Mouse (Mus musculus): ENCODE results near the gene Tmtc2. TPM values are rescaled to one million over a fixed set of nuclear protein-coding genes. Genes with fewer than 3 reads are reported as not detected.
A peak's percentile ranks its signal among the peaks of the same experiment; 100 is the strongest.

Tmtc2 gene
- polyA plus RNA-seq, 1 experiment from 2014 or later, result 6.2 TPM

GRCm38 (mm10) chr10:105399316-105399715 is 174.9 kb downstream of the Tmtc2 start:
- 75% methylated on average over 5 of the region's 5 CpGs for WGBS
- Histone ChIP-seq H3K4me1 (ENCODE audit: control insufficient read depth, insufficient read depth, low read length) (no peaks in the 10 kb centered on the region), H3K9ac (ENCODE audit: low read length) (no peak overlapping the region), H3K27ac (ENCODE audit: low read depth, low read length) (no peak overlapping the region), H3K27me3 (ENCODE audit: control insufficient read depth, insufficient read depth, low read length) (no peaks in the 10 kb centered on the region), H3K9me3 (ENCODE audit: control insufficient read depth, low read length) (no peaks in the 10 kb centered on the region), H3K36me3 (ENCODE audit: control insufficient read depth, insufficient read depth, low read length) (no peaks in the 10 kb centered on the region), H3K4me2 (ENCODE audit: low read depth) (no peak overlapping the region), H3K4me3 (ENCODE audit: low read depth, low read length) (no peak overlapping the region)
- ATAC-seq (ENCODE audit: insufficient read depth, low FRiP score, low TSS enrichment) (no peak), DNase-seq (ENCODE audit: low spot score) (no peak)

GRCm38 (mm10) chr10:105384065-105384464 is 190.2 kb downstream of the Tmtc2 start:
- ATAC-seq (ENCODE audit: insufficient read depth, low FRiP score, low TSS enrichment) (no peak), DNase-seq (ENCODE audit: low spot score) (no peak)
- H3K27ac ChIP-seq (ENCODE audit: low read depth, low read length), result no peak overlapping the region
- H3K27me3 ChIP-seq (ENCODE audit: control insufficient read depth, insufficient read depth, low read length), result no peaks in the 10 kb centered on the region
- WGBS, result 89% methylated on average over 4 of the region's 4 CpGs
- no peaks in the 10 kb centered on the region; the same call in 1 of the 2 replicates for H3K4me1 ChIP-seq (ENCODE audit: control insufficient read depth, insufficient read depth, low read length)
- H3K4me3 ChIP-seq (ENCODE audit: low read depth, low read length), result no peak overlapping the region
- no peak overlapping the region for H3K4me2 ChIP-seq (ENCODE audit: low read depth)
- H3K9ac ChIP-seq (ENCODE audit: low read length), result no peak overlapping the region
- H3K9me3 ChIP-seq (ENCODE audit: control insufficient read depth, low read length), result no peaks in the 10 kb centered on the region
- H3K36me3 ChIP-seq (ENCODE audit: control insufficient read depth, insufficient read depth, low read length), result no peaks in the 10 kb centered on the region

- no peaks in the 10 kb centered on the region for H3K9me3 ChIP-seq (ENCODE audit: control insufficient read depth, low read length)
Observed at GRCm38 (mm10) chr10:105381705-105382104, 192.5 kb downstream of the Tmtc2 start.

GRCm38 (mm10) chr10:105381202-105381601 is 193.0 kb downstream of the Tmtc2 start:
- WGBS, result 57% methylated on average over 5 of the region's 5 CpGs
- DNase-seq (ENCODE audit: low spot score), result no peak

More at GRCm38 (mm10) chr10:105381705-105382104, 192.5 kb downstream of the Tmtc2 start:
- no peak overlapping the region for H3K27ac ChIP-seq (ENCODE audit: low read depth, low read length)
- H3K4me1 ChIP-seq (ENCODE audit: control insufficient read depth, insufficient read depth, low read length), result no peaks in the 10 kb centered on the region; the same call in 1 of the 2 replicates
- H3K4me3 ChIP-seq (ENCODE audit: low read depth, low read length), result no peak overlapping the region
- H3K4me2 ChIP-seq (ENCODE audit: low read depth), result no peak overlapping the region
- H3K9ac ChIP-seq (ENCODE audit: low read length), result no peak overlapping the region
- WGBS, result 89% methylated on average over 1 of the region's 1 CpGs
- no peak for ATAC-seq (ENCODE audit: insufficient read depth, low FRiP score, low TSS enrichment)
- H3K27me3 ChIP-seq (ENCODE audit: control insufficient read depth, insufficient read depth, low read length), result no peaks in the 10 kb centered on the region
- DNase-seq (ENCODE audit: low spot score), result no peak
- H3K36me3 ChIP-seq (ENCODE audit: control insufficient read depth, insufficient read depth, low read length), result no peaks in the 10 kb centered on the region

GRCm38 (mm10) chr10:105380584-105380983 is 193.7 kb downstream of the Tmtc2 start:
- Histone ChIP-seq H3K4me1 (ENCODE audit: control insufficient read depth, insufficient read depth, low read length) (no peaks in the 10 kb centered on the region; the same call in 1 of the 2 replicates), H3K4me2 (ENCODE audit: low read depth) (no peak overlapping the region), H3K4me3 (ENCODE audit: low read depth, low read length) (no peak overlapping the region), H3K9me3 (ENCODE audit: control insufficient read depth, low read length) (no peaks in the 10 kb centered on the region), H3K36me3 (ENCODE audit: control insufficient read depth, insufficient read depth, low read length) (no peaks in the 10 kb centered on the region), H3K27ac (ENCODE audit: low read depth, low read length) (no peak overlapping the region), H3K9ac (ENCODE audit: low read length) (no peak overlapping the region), H3K27me3 (ENCODE audit: control insufficient read depth, insufficient read depth, low read length) (no peaks in the 10 kb centered on the region)
- peak; percentile 25 for DNase-seq (ENCODE audit: low spot score)
- ATAC-seq (ENCODE audit: insufficient read depth, low FRiP score, low TSS enrichment), result peak; percentile 58
- 55% methylated on average over 7 of the region's 7 CpGs for WGBS

More at GRCm38 (mm10) chr10:105381202-105381601, 193.0 kb downstream of the Tmtc2 start:
- Histone ChIP-seq H3K4me2 (ENCODE audit: low read depth) (no peak overlapping the region), H3K36me3 (ENCODE audit: control insufficient read depth, insufficient read depth, low read length) (no peaks in the 10 kb centered on the region), H3K4me3 (ENCODE audit: low read depth, low read length) (no peak overlapping the region), H3K9me3 (ENCODE audit: control insufficient read depth, low read length) (no peaks in the 10 kb centered on the region), H3K4me1 (ENCODE audit: control insufficient read depth, insufficient read depth, low read length) (no peaks in the 10 kb centered on the region; the same call in 1 of the 2 replicates), H3K27ac (ENCODE audit: low read depth, low read length) (no peak overlapping the region), H3K27me3 (ENCODE audit: control insufficient read depth, insufficient read depth, low read length) (no peaks in the 10 kb centered on the region), H3K9ac (ENCODE audit: low read length) (no peak overlapping the region)
- ATAC-seq (ENCODE audit: insufficient read depth, low FRiP score, low TSS enrichment), result no peak

- WGBS, result 96% methylated on average over 2 of the region's 2 CpGs
Observed at GRCm38 (mm10) chr10:105377711-105378110, 196.5 kb downstream of the Tmtc2 start.

GRCm38 (mm10) chr10:105373265-105373664 is 201.0 kb downstream of the Tmtc2 start:
- H3K27ac ChIP-seq (ENCODE audit: low read depth, low read length), result no peak overlapping the region
- H3K4me3 ChIP-seq (ENCODE audit: low read depth, low read length), result no peak overlapping the region
- no peaks in the 10 kb centered on the region for H3K27me3 ChIP-seq (ENCODE audit: control insufficient read depth, insufficient read depth, low read length)
- no peaks in the 10 kb centered on the region for H3K36me3 ChIP-seq (ENCODE audit: control insufficient read depth, insufficient read depth, low read length)
- H3K9me3 ChIP-seq (ENCODE audit: control insufficient read depth, low read length), result no peaks in the 10 kb centered on the region; the same call in 1 of the 2 replicates
- H3K4me2 ChIP-seq (ENCODE audit: low read depth), result no peak overlapping the region
- no peak for ATAC-seq (ENCODE audit: insufficient read depth, low FRiP score, low TSS enrichment)
- DNase-seq (ENCODE audit: low spot score), result no peak
- WGBS, result 91% methylated on average over 8 of the region's 8 CpGs
- H3K4me1 ChIP-seq (ENCODE audit: control insufficient read depth, insufficient read depth, low read length), result no peaks in the 10 kb centered on the region
- H3K9ac ChIP-seq (ENCODE audit: low read length), result no peak overlapping the region

More at GRCm38 (mm10) chr10:105377711-105378110, 196.5 kb downstream of the Tmtc2 start:
- Histone ChIP-seq H3K4me2 (ENCODE audit: low read depth) (no peak overlapping the region), H3K27ac (ENCODE audit: low read depth, low read length) (no peak overlapping the region), H3K36me3 (ENCODE audit: control insufficient read depth, insufficient read depth, low read length) (no peaks in the 10 kb centered on the region), H3K9ac (ENCODE audit: low read length) (no peak overlapping the region), H3K4me3 (ENCODE audit: low read depth, low read length) (no peak overlapping the region), H3K4me1 (ENCODE audit: control insufficient read depth, insufficient read depth, low read length) (no peaks in the 10 kb centered on the region; the same call in 1 of the 2 replicates), H3K9me3 (ENCODE audit: control insufficient read depth, low read length) (no peaks in the 10 kb centered on the region), H3K27me3 (ENCODE audit: control insufficient read depth, insufficient read depth, low read length) (no peaks in the 10 kb centered on the region)
- DNase-seq (ENCODE audit: low spot score) (no peak), ATAC-seq (ENCODE audit: insufficient read depth, low FRiP score, low TSS enrichment) (no peak)

GRCm38 (mm10) chr10:105368242-105368641 is 206.0 kb downstream of the Tmtc2 start:
- no peak overlapping the region for H3K27ac ChIP-seq (ENCODE audit: low read depth, low read length)
- WGBS, result 89% methylated on average over 8 of the region's 8 CpGs
- no peaks in the 10 kb centered on the region for H3K4me1 ChIP-seq (ENCODE audit: control insufficient read depth, insufficient read depth, low read length)
- H3K9me3 ChIP-seq (ENCODE audit: control insufficient read depth, low read length), result no peaks in the 10 kb centered on the region; the same call in 1 of the 2 replicates
- H3K4me2 ChIP-seq (ENCODE audit: low read depth), result no peak overlapping the region
- no peak overlapping the region for H3K4me3 ChIP-seq (ENCODE audit: low read depth, low read length)
- no peak overlapping the region for H3K9ac ChIP-seq (ENCODE audit: low read length)
- H3K27me3 ChIP-seq (ENCODE audit: control insufficient read depth, insufficient read depth, low read length), result no peaks in the 10 kb centered on the region
- no peak for ATAC-seq (ENCODE audit: insufficient read depth, low FRiP score, low TSS enrichment)
- DNase-seq (ENCODE audit: low spot score), result no peak
- no peaks in the 10 kb centered on the region for H3K36me3 ChIP-seq (ENCODE audit: control insufficient read depth, insufficient read depth, low read length)

- no peak overlapping the region for H3K4me3 ChIP-seq (ENCODE audit: low read depth, low read length)
- no peak overlapping the region for H3K4me2 ChIP-seq (ENCODE audit: low read depth)
- H3K27ac ChIP-seq (ENCODE audit: low read depth, low read length), result no peak overlapping the region
- no peaks in the 10 kb centered on the region for H3K27me3 ChIP-seq (ENCODE audit: control insufficient read depth, insufficient read depth, low read length)
- no peak overlapping the region for H3K9ac ChIP-seq (ENCODE audit: low read length)
- no peaks in the 10 kb centered on the region for H3K9me3 ChIP-seq (ENCODE audit: control insufficient read depth, low read length)
- 75% methylated on average over 3 of the region's 3 CpGs for WGBS
- H3K4me1 ChIP-seq (ENCODE audit: control insufficient read depth, insufficient read depth, low read length), result no peaks in the 10 kb centered on the region
- no peak for DNase-seq (ENCODE audit: low spot score)
- no peak for ATAC-seq (ENCODE audit: insufficient read depth, low FRiP score, low TSS enrichment)
- no peaks in the 10 kb centered on the region for H3K36me3 ChIP-seq (ENCODE audit: control insufficient read depth, insufficient read depth, low read length)
Observed at GRCm38 (mm10) chr10:105364480-105364879, 209.8 kb downstream of the Tmtc2 start.
